Mouse (Mus musculus) erythroblast, adult 5-6 weeks (primary cell): Measurements from ENCODE around the gene Snrnp25. TPM values are rescaled to one million over a fixed set of nuclear protein-coding genes. Genes with fewer than 3 reads are reported as not detected.

ENCODE experiments used
- ATAC-seq: replicated peaks from 2 replicates; pipeline ENCODE4 v1.8.0; 2016; ENCODE audit warnings: moderate number of reproducible peaks, mild to moderate bottlenecking, moderate TSS enrichment, inconsistent platforms; ENCODE audit not compliant: poor library complexity, low FRiP score, severe bottlenecking
- total RNA-seq, 2 experiments: library from RNA; stranded (forward) in 1 of 2; stranded (reverse) in 1 of 2; fragments of 150-400 nt in 1 of 2; fragments of 200-764, 138-1000 nt in 1 of 2; gene quantifications; 2 replicates each; pipeline versions ENCODE4 v1.2.3 to v1.2.4; 2015 to 2017; ENCODE audit warnings: low replicate concordance in 2 of 2

Snrnp25 gene
- total RNA-seq (2015; ENCODE audit: low replicate concordance) = 64.4 and 68.3 TPM in 2 replicates
- total RNA-seq (2017; ENCODE audit: low replicate concordance) = 29.9 and 61.1 TPM in 2 replicates

- ATAC-seq = peak; percentile 97
These were observed at the start of gene Snrnp25 for GRCm38 (mm10) chr11:32205058-32205873. Snrnp25 (plus strand) TSS chr11:32205415.

GRCm38 (mm10) chr11:32156854-32157630 is 48.2 kb upstream of the Snrnp25 start:
- no peak for ATAC-seq

GRCm38 (mm10) chr11:32157791-32158594 is 47.2 kb upstream of the Snrnp25 start:
- no peak for ATAC-seq

GRCm38 (mm10) chr11:32159176-32159575 is 46.0 kb upstream of the Snrnp25 start:
- no peak for ATAC-seq

GRCm38 (mm10) chr11:32160341-32160740 is 44.9 kb upstream of the Snrnp25 start:
- ATAC-seq = no peak

GRCm38 (mm10) chr11:32161500-32161899 is 43.7 kb upstream of the Snrnp25 start:
- ATAC-seq = no peak

- ATAC-seq = peak; percentile 76
These were observed 43.1 kb upstream of the Snrnp25 start for GRCm38 (mm10) chr11:32161922-32162804.

GRCm38 (mm10) chr11:32166683-32167082 is 38.5 kb upstream of the Snrnp25 start:
- no peak for ATAC-seq

GRCm38 (mm10) chr11:32178506-32178905 is 26.7 kb upstream of the Snrnp25 start:
- no peak for ATAC-seq

- no peak for ATAC-seq
These were observed 24.0 kb upstream of the Snrnp25 start for GRCm38 (mm10) chr11:32181246-32181645.

- ATAC-seq = peak; percentile 86
These were observed 23.0 kb upstream of the Snrnp25 start for GRCm38 (mm10) chr11:32181973-32182868.

GRCm38 (mm10) chr11:32184469-32184868 is 20.7 kb upstream of the Snrnp25 start:
- no peak for ATAC-seq

GRCm38 (mm10) chr11:32186031-32186430 is 19.2 kb upstream of the Snrnp25 start:
- no peak for ATAC-seq

GRCm38 (mm10) chr11:32187256-32187655 is 18.0 kb upstream of the Snrnp25 start:
- no peak for ATAC-seq

GRCm38 (mm10) chr11:32188881-32189280 is 16.3 kb upstream of the Snrnp25 start:
- ATAC-seq = no peak

- no peak for ATAC-seq
These were observed 15.8 kb upstream of the Snrnp25 start for GRCm38 (mm10) chr11:32189434-32189833.

GRCm38 (mm10) chr11:32190119-32190518 is 15.1 kb upstream of the Snrnp25 start:
- ATAC-seq = no peak

- no peak for ATAC-seq
These were observed 14.6 kb upstream of the Snrnp25 start for GRCm38 (mm10) chr11:32190603-32191110.
